Mouse (Mus musculus): ENCODE measurements at regions not wholly inside any gene's neighbourhood (a gene's known extent, or its start where the extent isn't known, plus 50 kb on each side); places are given as distances from the start of the nearest gene placed in this dataset.

DNA sequence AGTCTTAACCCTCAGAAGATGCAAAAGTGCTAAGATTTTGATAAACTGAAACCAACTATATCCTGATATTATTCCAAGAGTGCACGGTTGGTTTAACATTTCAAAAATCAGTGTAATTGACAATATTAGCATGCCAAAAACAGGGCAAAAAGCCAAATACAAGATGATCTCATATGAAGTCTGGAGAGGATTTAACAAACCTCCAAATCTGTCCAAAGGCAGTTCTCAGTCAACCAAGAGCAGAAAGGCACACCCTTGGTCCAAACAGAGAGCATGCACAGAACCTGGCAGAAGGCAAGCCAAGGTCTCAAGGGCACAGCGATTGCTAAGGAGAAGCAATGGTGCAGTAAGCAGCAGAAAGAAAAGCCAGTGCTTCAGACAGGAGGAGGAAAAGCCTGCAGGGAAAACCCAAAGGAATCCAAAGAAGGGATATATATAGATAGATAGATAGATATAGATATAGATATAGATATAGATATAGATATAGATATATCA is 62.3 kb upstream of the Mast4 start:
- H3K4me2 ChIP-seq (replicated peaks; ENCODE audit: low read depth, low read length, severe bottlenecking) = no peak overlapping the region
- 92% methylated on average over 2 of the region's 2 CpGs for WGBS
- ATAC-seq (ENCODE audit: low FRiP score, low read depth) = no peak

DNA sequence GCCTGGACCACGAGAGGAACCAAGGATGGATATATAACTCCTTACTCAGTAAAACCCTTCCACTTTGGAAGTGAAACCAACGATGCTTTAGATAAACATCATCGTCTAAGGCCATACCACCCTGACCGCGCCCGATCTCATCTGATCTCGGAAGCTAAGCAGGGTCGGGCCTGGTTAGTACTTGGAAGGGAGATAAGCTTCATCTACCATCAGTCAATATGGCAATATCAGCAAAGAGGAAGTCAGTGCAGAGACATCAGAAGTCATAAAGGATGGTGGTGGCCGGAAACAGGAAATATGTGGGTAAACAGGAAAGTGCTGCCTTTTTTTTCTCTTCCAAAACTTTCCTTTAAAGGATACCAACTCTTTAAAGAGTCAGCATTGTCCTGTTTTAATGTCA is 61.8 kb upstream of the Mast4 start:
- ATAC-seq (ENCODE audit: low FRiP score, low read depth) = no peak
- no peak for TF ChIP-seq POLR2A (IDR thresholded peaks at IDR 0.05; ENCODE audit: borderline replicate concordance, extremely low read depth, insufficient read depth, insufficient read length)

More for the DNA sequence above, 62.3 kb upstream of the Mast4 start:
- H3K36me3 ChIP-seq (ENCODE audit: control insufficient read depth, insufficient read depth, low read length) = no peaks in the 10 kb centered on the region
- no peak overlapping the region for H3K4me3 ChIP-seq (replicated peaks; ENCODE audit: low read length)
- no peak overlapping the region for H3K9ac ChIP-seq (ENCODE audit: low read depth, low read length, severe bottlenecking)
- H3K27me3 ChIP-seq (ENCODE audit: control insufficient read depth, insufficient read depth, low read length) = no peaks in the 10 kb centered on the region
- H3K27ac ChIP-seq (replicated peaks; ENCODE audit: low read depth, low read length) = no peak overlapping the region
- DNase-seq (ENCODE audit: low spot score) = no peak
- TF ChIP-seq POLR2A (IDR thresholded peaks at IDR 0.05; ENCODE audit: borderline replicate concordance, extremely low read depth, insufficient read depth, insufficient read length) = no peak
- no peaks in the 10 kb centered on the region for H3K4me1 ChIP-seq (ENCODE audit: control insufficient read depth, insufficient read depth, low read length)
- H3K9me3 ChIP-seq (ENCODE audit: control insufficient read depth, low read length) = no peaks in the 10 kb centered on the region

DNA sequence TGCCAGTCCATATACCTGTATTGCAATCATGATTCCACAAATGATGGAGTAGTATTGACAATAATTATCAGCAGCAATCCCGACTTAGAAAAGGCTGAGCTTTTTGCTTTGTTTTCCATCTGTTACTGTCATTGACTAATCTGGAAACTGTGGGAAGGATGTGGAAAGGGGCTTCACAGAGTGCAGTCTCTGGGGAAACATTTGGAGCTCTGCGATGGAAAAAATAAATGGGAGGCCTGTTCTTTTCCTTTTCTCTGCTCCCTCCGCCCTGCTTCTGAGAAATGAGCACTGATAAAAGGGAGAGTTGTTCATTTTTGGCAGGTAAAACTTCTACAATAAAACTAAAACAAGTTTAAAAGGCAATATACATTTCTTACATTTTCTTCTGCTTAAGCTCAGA is 58.3 kb upstream of the Mast4 start:
- no peak overlapping the region for H3K4me3 ChIP-seq (replicated peaks; ENCODE audit: low read length)
- no peaks in the 10 kb centered on the region for H3K27me3 ChIP-seq (ENCODE audit: control insufficient read depth, insufficient read depth, low read length)
- H3K36me3 ChIP-seq (ENCODE audit: control insufficient read depth, insufficient read depth, low read length) = no peaks in the 10 kb centered on the region
- DNase-seq (ENCODE audit: low spot score) (peak; percentile 60), ATAC-seq (ENCODE audit: low FRiP score, low read depth) (no peak)
- WGBS = 55% methylated on average over 3 of the region's 3 CpGs
- no peaks in the 10 kb centered on the region for H3K4me1 ChIP-seq (ENCODE audit: control insufficient read depth, insufficient read depth, low read length)
- H3K9ac ChIP-seq (ENCODE audit: low read depth, low read length, severe bottlenecking) = no peak overlapping the region
- no peaks in the 10 kb centered on the region for H3K9me3 ChIP-seq (ENCODE audit: control insufficient read depth, low read length)
- TF ChIP-seq POLR2A (IDR thresholded peaks at IDR 0.05; ENCODE audit: borderline replicate concordance, extremely low read depth, insufficient read depth, insufficient read length) = no peak
- no peak overlapping the region for H3K4me2 ChIP-seq (replicated peaks; ENCODE audit: low read depth, low read length, severe bottlenecking)
- no peak overlapping the region for H3K27ac ChIP-seq (replicated peaks; ENCODE audit: low read depth, low read length)

More for the DNA sequence above, 61.8 kb upstream of the Mast4 start:
- no peak overlapping the region for H3K4me3 ChIP-seq (replicated peaks; ENCODE audit: low read length)
- WGBS = 81% methylated on average over 9 of the region's 9 CpGs
- no peaks in the 10 kb centered on the region for H3K4me1 ChIP-seq (ENCODE audit: control insufficient read depth, insufficient read depth, low read length)
- H3K4me2 ChIP-seq (replicated peaks; ENCODE audit: low read depth, low read length, severe bottlenecking) = no peak overlapping the region
- no peak for DNase-seq (ENCODE audit: low spot score)
- H3K9me3 ChIP-seq (ENCODE audit: control insufficient read depth, low read length) = no peaks in the 10 kb centered on the region
- no peak overlapping the region for H3K27ac ChIP-seq (replicated peaks; ENCODE audit: low read depth, low read length)
- H3K9ac ChIP-seq (ENCODE audit: low read depth, low read length, severe bottlenecking) = no peak overlapping the region
- no peaks in the 10 kb centered on the region for H3K27me3 ChIP-seq (ENCODE audit: control insufficient read depth, insufficient read depth, low read length)
- H3K36me3 ChIP-seq (ENCODE audit: control insufficient read depth, insufficient read depth, low read length) = no peaks in the 10 kb centered on the region

DNA sequence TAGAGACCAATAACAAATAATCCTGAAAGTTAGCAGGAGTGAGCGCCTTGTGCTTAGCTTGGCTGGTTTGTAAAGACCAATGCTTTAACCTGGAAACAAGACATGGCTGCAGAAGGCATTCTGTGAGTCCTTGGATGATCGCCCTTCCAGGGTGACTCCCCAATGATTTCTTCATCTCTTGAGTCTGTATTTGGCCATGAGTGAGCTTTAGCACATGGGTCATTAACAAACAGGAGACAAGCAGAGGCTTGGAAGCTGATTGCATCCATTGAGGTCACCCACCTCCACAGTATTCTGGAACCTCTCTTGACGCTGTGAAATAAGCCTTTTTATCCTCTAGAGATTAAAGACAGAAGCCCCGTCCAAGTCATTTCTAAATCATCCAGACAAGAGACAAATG is 57.1 kb upstream of the Mast4 start:
- no peaks in the 10 kb centered on the region for H3K9me3 ChIP-seq (ENCODE audit: control insufficient read depth, low read length)
- no peak overlapping the region for H3K4me2 ChIP-seq (replicated peaks; ENCODE audit: low read depth, low read length, severe bottlenecking)
- no peak for DNase-seq (ENCODE audit: low spot score)
- H3K9ac ChIP-seq (ENCODE audit: low read depth, low read length, severe bottlenecking) = no peak overlapping the region
- TF ChIP-seq POLR2A (IDR thresholded peaks at IDR 0.05; ENCODE audit: borderline replicate concordance, extremely low read depth, insufficient read depth, insufficient read length) = no peak
- no peak for ATAC-seq (ENCODE audit: low FRiP score, low read depth)
- H3K27ac ChIP-seq (replicated peaks; ENCODE audit: low read depth, low read length) = no peak overlapping the region
- H3K36me3 ChIP-seq (ENCODE audit: control insufficient read depth, insufficient read depth, low read length) = no peaks in the 10 kb centered on the region
- H3K27me3 ChIP-seq (ENCODE audit: control insufficient read depth, insufficient read depth, low read length) = no peaks in the 10 kb centered on the region
- H3K4me3 ChIP-seq (replicated peaks; ENCODE audit: low read length) = no peak overlapping the region
- 80% methylated on average over 4 of the region's 4 CpGs for WGBS
- H3K4me1 ChIP-seq (ENCODE audit: control insufficient read depth, insufficient read depth, low read length) = no peaks in the 10 kb centered on the region

DNA sequence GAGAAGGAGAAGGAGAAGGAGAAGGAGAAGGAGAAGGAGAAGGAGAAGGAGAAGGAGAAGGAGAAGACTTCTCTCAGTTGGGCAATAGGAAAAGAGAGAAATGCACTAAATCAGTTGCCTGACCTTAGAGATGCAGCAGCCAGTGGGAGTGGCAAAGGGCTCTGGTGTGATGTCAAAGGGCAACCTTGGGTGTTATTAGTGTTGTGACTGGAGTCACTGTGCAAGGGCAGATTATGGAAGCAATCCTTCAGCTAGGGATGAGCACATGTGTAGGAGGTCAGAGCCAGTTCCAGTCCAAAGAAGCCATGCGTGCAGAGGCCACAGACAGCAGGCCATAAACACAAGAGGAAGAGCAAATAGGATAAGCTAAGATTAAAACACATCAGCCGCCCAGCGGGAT is 56.7 kb upstream of the Mast4 start:
- TF ChIP-seq POLR2A (IDR thresholded peaks at IDR 0.05; ENCODE audit: borderline replicate concordance, extremely low read depth, insufficient read depth, insufficient read length) = no peak

DNA sequence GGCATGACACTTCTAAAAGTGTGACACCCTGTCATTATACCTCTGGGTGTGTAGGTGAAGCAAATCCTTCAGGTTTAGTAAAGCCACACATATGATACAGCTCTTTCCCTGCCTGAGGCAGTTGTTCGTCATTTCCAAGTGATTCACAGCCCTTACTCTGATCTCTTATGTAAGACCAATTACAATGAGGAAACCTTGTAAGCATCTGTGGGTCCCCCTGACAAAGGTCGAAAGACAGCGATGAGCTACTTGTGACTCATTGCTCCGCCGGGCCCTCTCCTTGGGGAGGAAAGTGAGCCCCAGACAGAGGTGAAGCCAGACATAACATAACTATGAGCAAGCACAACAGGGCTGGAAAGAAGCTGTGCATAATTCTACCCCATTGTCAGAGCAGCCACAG is 52.7 kb upstream of the Mast4 start:
- no peak overlapping the region for H3K4me3 ChIP-seq (replicated peaks; ENCODE audit: low read length)
- no peak for ATAC-seq (ENCODE audit: low FRiP score, low read depth)
- DNase-seq (ENCODE audit: low spot score) = no peak
- WGBS = 92% methylated on average over 5 of the region's 5 CpGs
- no peaks in the 10 kb centered on the region for H3K27me3 ChIP-seq (ENCODE audit: control insufficient read depth, insufficient read depth, low read length)
- TF ChIP-seq POLR2A (IDR thresholded peaks at IDR 0.05; ENCODE audit: borderline replicate concordance, extremely low read depth, insufficient read depth, insufficient read length) = no peak
- no peak overlapping the region for H3K4me2 ChIP-seq (replicated peaks; ENCODE audit: low read depth, low read length, severe bottlenecking)
- no peaks in the 10 kb centered on the region for H3K4me1 ChIP-seq (ENCODE audit: control insufficient read depth, insufficient read depth, low read length)
- no peaks in the 10 kb centered on the region for H3K9me3 ChIP-seq (ENCODE audit: control insufficient read depth, low read length)
- no peaks in the 10 kb centered on the region for H3K36me3 ChIP-seq (ENCODE audit: control insufficient read depth, insufficient read depth, low read length)
- no peak overlapping the region for H3K27ac ChIP-seq (replicated peaks; ENCODE audit: low read depth, low read length)
- no peak overlapping the region for H3K9ac ChIP-seq (ENCODE audit: low read depth, low read length, severe bottlenecking)

More for the DNA sequence above, 56.7 kb upstream of the Mast4 start:
- no peaks in the 10 kb centered on the region for H3K36me3 ChIP-seq (ENCODE audit: control insufficient read depth, insufficient read depth, low read length)
- ATAC-seq (ENCODE audit: low FRiP score, low read depth) = no peak
- H3K9me3 ChIP-seq (ENCODE audit: control insufficient read depth, low read length) = no peaks in the 10 kb centered on the region
- H3K4me1 ChIP-seq (ENCODE audit: control insufficient read depth, insufficient read depth, low read length) = no peaks in the 10 kb centered on the region
- DNase-seq (ENCODE audit: low spot score) = no peak
- 89% methylated on average over 3 of the region's 3 CpGs for WGBS
- no peaks in the 10 kb centered on the region for H3K27me3 ChIP-seq (ENCODE audit: control insufficient read depth, insufficient read depth, low read length)
- H3K9ac ChIP-seq (ENCODE audit: low read depth, low read length, severe bottlenecking) = no peak overlapping the region
- no peak overlapping the region for H3K4me2 ChIP-seq (replicated peaks; ENCODE audit: low read depth, low read length, severe bottlenecking)
- no peak overlapping the region for H3K4me3 ChIP-seq (replicated peaks; ENCODE audit: low read length)
- no peak overlapping the region for H3K27ac ChIP-seq (replicated peaks; ENCODE audit: low read depth, low read length)

Measured in limb, embryonic 14.5 days (tissue).